Mouse (Mus musculus) cerebellum, adult 18-20 months (tissue): ENCODE measurements around the gene Scn1b.

Experiments
- DNase-seq, 2 experiments: peaks; one replicate each; pipeline ENCODE4 v3.0.0; 2021

Scn1b gene

DNA sequence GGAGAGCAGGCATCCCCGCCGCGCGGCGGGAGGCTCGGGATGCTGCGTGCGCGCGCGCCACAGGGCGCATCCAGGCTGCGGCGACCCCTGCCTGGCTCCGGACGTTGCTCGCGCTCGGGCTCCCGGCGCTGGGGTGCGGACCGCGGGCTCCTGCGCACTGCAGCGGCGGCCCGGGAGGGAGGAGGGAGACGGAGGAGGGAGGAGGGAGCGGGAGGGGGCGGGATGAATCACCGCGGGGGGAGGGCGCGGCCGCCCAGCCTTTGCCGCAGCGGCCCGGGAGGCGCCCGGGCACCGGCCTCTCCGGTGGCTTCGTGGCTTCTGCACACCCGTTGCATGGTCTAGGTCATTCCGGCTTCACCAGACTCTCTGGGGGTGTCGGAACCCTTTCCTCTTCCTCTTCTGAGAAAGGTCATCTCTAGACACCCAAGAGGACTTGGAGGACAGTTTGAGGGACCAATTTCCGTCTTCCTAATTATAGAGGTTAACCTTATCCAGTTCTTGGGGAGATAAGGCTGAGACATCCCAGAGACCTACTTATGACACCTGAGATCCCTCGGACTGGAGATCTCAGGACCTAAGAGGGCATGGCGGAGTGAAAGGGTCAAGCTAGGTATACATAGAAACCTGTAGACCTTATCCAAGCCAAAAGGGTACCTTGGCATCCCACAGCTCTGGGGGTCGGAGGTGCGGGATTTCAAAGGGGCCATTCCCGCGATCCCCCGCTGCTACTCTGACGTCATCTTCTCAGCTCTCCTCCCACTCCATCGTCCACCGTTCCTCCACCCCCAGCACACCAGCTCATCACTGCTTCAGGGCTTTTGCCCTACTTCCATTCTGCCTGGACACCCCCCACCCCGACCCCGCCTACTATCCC, at the start of gene Scn1b:
TSS of gene Scn1b (minus strand) at position 153 of the 874 bp plus-strand sequence.
- DNase-seq = peak; percentile 80 to 88

DNA sequence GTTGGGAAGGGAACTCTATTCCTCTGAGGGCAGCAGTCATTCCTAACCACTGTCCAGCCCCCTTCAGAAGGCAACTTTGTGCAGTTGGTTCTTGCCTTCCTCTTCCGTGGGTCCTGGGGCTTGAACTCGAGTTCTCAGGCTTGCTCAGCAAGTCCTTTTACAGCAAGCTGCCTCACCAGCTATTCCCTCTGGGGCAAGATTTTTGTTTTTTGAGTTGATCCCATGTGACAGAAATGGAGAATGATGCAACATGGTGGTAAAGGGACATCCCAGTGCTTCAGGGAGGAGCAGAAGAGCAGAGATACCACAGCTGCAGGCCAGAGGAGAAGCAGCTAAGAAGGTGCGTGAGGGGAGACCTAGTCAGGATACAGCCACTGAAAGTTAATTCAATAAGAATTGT, 48.3 kb upstream of the Scn1b start:
- no peak for DNase-seq

DNA sequence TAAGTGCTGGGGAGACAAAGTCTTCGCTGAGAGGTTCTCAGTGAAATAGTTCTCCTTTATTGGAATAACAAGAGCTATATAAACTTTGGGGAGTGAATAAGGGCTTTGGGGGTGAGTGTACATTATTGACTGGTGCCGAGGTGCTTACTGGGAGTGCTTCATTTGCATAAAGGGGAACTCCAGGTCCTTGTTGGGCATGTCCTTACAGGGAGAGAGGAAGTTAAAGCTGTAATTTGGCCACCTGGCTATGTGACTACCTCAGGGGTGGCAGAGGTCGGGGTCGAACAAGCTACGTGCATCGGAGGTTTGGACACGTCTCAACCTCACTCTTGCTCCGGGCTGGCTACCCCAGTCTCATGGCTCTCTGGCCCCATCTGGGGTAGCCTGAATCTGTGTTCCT, 47.7 kb upstream of the Scn1b start:
- no peak for DNase-seq

DNA sequence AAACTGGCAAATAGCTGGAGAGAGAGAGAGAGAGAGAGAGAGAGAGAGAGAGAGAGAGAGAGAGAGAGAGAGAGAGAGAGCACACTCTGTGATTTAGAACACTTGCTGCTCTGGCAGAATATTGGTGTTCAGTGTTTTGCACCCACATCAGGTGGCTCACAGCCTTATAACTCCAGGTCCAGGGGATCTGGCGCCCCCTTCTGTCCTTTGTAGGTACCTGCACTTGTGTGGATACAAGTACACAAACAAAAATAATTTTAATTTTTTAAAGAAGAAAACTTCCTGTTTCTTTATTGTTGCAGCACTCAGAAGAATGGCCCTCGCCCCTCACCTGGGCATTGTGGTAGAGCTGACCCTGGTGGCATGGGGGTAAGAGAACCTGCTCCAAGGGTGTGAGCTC, 45.4 kb upstream of the Scn1b start:
- DNase-seq = peak; percentile 50 to 56

- DNase-seq = no peak
These were observed 43.7 kb upstream of the Scn1b start for GRCm38 (mm10) chr7:31170520-31170919.

DNA sequence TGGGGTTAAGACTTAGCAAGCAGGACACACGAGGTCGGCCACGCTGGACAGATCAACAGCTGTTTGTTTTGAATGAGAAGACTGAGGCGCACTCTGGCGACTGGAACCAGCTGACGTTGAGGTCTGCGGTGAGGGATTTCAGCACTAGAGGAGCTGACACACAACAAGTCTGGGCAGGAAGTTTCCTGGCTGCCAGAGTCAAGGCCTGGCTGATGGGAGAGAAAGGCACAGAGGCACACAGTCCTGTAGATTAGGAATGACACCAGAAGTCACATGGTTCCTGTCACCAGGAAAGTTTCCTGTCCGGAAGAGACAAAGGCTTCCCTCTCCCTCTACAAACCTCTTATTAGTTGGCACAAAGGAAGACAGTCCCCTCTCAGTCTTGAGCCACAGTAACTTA, 41.6 kb upstream of the Scn1b start:
- no peak for DNase-seq

DNA sequence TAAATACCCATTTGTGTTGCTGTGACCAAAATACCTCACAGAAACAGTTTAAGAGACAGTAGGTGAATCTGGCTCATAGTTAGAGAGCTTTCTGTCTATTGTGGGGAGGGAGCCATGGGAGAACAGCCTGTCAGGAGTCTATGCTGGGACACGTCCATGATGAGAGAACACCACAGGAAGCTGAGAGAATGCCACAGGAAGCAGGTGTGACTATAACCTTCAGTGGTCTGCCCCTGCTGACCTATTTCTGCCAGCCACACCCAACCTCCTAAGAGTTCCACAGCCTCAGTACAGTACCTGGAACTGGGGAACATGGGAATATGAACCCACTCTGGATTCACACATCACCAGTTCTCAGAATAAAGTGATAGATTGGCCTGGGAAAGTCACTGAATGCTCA, 37.9 kb upstream of the Scn1b start:
- DNase-seq = no peak

- DNase-seq = no peak
These were observed 37.1 kb upstream of the Scn1b start for GRCm38 (mm10) chr7:31163666-31164577.

DNA sequence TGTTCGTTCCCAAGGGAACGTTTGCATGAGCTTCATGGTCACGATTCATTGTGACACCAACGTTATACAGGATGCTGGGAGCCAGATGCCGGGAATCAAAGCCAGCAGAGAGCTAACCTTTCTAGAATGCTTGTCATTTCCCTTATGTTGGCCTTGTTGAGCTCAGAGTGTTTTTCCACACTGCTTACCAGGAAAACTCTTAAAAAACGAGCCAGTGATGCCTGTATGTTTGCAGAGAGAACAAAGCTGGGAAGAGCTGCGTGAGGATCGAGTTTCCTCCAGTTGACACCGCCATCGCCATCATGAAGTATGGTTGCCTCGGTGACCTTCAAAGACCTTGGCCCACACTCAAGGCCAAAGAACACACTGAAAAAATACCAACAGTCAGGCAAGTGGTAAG, 35.5 kb upstream of the Scn1b start:
- no peak for DNase-seq

GRCm38 (mm10) chr7:31161831-31162230, 35.0 kb upstream of the Scn1b start:
- no peak for DNase-seq

DNA sequence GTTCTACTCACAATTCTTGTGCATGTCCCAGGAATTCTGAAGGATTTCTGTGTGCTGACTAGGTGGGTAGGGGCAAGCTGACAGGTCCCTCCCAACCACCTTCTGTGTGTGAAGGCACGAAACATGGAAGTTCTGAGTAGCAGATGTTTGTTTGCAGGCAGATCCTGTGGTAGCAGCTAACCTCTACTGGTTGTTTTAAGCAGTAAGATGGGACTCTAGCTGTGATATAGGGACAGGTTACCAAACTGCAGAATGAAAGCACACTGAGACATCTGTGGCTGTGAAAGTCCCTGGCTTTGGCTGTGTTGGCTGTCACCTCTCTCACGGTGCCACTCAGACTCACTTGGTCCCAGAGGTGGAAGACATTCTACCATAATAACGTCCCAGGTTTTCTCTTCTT, 34.4 kb upstream of the Scn1b start:
- no peak for DNase-seq

- DNase-seq = no peak
These were observed 34.0 kb upstream of the Scn1b start for GRCm38 (mm10) chr7:31160763-31161162.

- DNase-seq = no peak
These were observed 29.5 kb upstream of the Scn1b start for GRCm38 (mm10) chr7:31156034-31156928.

DNA sequence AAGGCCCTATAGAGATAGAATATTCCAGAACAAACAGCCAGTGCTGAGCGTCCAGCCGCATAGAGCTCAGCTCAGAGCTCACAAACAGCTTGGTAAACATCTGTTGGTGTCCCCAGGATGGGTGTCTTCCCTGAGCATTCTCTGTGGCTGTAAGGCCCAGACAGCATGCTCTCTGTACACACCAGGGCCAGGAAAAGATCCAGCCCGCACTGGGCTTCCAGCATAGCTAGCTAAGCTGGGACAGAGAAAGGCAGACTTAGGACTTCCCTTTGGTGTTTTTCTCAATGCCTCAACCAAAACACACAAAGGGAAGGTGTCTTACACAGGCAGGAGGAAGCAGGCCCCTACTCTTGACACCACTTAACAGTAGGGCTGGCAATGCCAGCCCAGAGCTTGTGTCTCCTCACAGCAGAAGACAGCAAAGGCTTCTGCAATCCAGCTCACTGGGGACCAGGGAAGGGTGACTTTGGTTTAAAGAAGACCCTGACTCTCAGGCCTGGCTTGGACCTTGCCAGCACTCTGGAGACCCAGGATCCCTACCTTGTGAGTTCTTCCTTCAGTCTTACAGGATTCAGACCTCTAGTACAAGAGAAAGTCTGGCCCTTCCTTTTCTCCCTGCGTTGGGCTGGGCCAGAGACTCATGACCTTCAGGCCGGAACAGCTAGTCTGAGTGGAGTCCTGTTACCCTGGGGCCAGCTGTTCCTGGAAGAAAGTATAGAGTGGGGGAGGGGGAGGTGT, 28.7 kb upstream of the Scn1b start, which contains the start of gene Gramd1a:
TSS of gene Gramd1a (minus strand) at position 601 of the 738 bp plus-strand sequence.
- DNase-seq = no peak

GRCm38 (mm10) chr7:31153536-31154320, 26.9 kb upstream of the Scn1b start:
- no peak for DNase-seq

DNA sequence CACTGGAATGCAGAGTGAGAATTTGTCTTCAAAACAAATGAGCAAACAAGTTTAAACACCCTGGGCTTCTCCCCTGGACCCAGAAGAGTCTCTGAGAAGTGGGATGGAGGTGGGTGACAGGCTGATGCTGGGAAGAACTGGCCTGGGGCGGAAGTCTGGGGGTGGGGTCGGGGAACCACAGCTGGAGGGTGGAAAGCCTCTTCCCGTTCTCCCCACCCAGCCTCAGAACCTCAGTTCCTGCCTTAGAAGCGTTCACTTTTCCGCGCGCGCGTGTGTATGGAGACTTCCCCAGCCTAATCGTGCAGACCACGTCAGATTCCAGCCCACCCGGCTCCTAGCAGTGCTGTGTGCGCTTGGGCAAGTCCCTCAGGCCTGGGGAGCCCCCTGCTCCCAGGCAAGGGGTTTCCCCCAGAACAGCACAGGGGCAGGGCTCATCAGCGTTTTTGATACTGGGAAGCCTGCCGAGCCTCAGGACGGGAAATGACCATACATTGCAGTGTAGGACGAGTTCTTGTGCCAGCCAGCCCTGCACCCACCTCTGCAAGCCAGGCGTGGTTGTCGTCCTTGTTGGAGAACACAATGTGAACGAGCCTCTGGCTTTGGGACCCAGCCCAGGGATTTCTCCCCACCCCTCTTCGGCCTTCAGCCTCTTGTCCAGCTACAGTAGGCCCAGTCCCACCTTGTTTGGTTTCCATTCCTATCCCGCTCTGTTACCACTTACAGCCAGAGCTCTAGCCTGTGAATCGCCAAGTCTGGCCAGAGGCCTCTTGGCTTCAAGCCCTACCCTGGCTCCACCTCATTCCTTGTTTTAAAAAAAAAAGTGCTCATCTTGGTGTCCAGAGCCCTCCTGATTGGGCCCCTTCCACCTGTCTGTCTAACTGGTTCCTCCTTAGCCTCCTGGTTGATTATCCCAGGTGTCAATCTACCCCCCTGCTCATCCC, 24.8 kb upstream of the Scn1b start:
- DNase-seq = peak; percentile 54 to 65

DNA sequence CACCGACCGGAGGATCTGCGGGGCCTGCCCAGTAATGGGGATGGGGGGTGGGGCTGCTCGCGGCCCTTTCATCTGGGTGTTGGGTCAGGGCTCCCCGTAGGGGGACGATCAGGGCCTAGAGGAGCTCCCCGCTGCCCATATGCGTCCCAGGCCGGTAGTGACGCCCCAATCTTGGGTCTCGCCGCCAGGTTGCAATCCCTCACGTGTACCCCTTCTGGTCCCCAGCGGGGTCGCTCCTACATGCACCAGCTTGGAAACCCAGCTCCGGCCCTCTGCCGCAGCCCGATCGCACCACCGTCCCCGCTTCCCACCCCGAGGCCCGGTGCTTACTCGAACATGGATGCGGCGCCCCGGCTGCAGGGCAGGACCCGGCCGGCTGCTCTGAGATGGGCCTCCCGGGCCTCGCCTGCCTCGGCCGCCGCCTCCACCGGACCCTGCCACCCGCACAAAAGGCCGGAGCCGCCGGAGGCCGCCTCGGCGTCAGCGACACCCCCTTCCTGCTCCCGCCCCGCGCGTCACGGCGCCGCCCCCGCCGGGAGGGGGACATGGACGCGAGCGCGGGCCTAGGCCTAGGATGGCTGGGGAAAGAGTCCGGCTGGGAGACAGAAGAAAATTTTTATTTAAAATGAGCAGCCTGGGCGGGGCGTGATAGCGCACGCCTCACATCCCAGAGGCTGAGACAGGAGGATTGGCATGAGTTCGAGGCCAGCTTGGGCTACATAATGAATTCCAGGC, 23.9 kb upstream of the Scn1b start:
- peak; percentile 93 to 94 for DNase-seq

DNA sequence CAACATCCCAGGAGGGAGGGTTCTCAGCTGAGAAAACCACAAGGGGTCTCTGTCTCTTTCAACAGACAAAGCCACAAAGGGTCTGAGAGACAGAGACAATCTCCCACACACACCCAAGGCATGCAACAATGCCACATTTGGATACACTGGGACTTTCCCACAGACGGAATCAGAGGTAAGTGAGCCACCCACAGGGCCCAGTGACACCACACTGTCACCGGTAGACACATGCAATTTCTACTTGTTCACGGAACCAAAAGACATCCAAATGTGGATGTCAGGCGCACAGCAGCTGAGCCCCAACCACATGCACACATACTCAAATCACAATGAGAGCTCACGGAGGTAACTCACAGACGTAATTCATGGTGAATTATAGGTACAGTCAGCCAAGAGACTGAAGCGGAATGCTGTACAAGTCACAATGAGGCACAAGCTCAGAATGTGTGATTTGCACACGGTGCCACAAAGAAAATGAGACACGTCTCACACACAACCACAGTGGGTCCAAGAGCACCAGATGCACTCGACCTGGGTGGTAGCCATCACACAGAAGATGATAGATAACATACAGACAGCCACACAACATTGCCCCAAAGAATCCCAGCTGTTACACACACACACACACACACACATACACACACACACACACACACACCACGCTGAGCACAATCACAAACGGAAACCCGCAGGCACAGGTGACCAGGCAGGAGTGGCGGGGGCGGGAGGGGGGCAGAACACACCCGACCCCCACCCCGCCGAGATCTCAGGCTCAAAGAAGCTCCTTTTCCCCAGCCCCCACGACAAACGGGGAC, 23.2 kb upstream of the Scn1b start:
- DNase-seq = no peak
